Comparison of ENCODE assay signal across 11 mouse cellular contexts in the genomic region with DNA sequence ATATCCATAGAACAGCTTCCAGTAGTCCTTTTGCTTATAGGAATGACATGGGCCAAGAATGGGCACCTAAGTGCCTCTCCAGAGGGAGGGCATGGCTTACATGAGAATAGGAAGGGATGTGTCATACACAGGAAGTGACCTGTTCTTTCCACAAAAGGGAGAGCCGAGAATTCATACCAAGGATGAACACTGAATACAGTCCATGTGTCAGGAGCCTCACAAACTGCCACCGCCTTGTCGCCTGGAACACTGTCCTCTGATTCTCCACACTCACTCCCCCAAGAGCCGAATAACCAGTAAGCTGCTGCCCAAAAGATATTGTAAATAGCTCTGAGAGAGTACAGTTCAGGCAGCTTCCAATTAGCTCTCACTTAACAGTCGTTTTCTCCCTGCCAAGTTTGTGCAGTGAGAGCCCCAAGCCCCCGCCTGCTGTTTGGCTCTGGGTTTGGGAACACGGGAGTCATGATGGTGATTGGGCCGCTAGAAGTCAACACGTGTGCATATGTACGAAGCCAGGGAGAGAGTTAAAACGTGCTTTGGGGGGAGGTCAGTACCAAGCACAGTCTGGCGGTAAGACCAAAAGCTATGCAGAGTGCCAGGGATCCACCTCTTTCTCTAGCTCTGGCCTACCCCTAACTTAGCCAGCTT. TPM values are rescaled to one million over a fixed set of nuclear protein-coding genes. Genes with fewer than 3 reads are reported as not detected.
DNase-seq lines count a peak whose midpoint lies in the region; ATAC-seq and TF ChIP-seq lines count a peak whose summit lies in the region.
"Had no signal": no experiment of that assay in that cellular context is flagged by ENCODE, and none has a peak within 500 bp of the region (broad histone marks: within the 10 kb centered on the region; RNA-seq: fewer than 3 reads in every experiment).

No protein-coding gene starts in this region.

- no peak for TF ChIP-seq CTCF in midbrain, postnatal 0 days (IDR thresholded peaks at IDR 0.05)
- no peak for TF ChIP-seq CTCF in stomach, postnatal 0 days (IDR thresholded peaks at IDR 0.05; ENCODE audit: low read depth)

- no peaks in the 10 kb centered on the region for H3K27me3 ChIP-seq in hindbrain, embryonic 16.5 days (replicated peaks; ENCODE audit: control insufficient read depth, insufficient read depth, low read length)
- H3K27me3 ChIP-seq in hindbrain, embryonic 14.5 days (ENCODE audit: control insufficient read depth, insufficient read depth, low read length): no peaks in the 10 kb centered on the region
- H3K27me3 ChIP-seq in midbrain, postnatal 0 days (ENCODE audit: insufficient read depth, low read length): no peaks in the 10 kb centered on the region
- H3K27me3 ChIP-seq in midbrain, embryonic 11.5 days (ENCODE audit: control insufficient read depth, insufficient read depth, low read length): no peaks in the 10 kb centered on the region
- H3K27me3 ChIP-seq in heart, embryonic 13.5 days (replicated peaks): no peaks in the 10 kb centered on the region
- no peaks in the 10 kb centered on the region for H3K27me3 ChIP-seq in stomach, postnatal 0 days (ENCODE audit: control insufficient read depth, insufficient read depth, low read length)
- H3K27me3 ChIP-seq: neural tube, embryonic 12.5 days had no signal

- peak; percentile 60; the same call in 1 of the 2 replicates for ATAC-seq in hindbrain, embryonic 16.5 days
- ATAC-seq in hindbrain, embryonic 14.5 days (ENCODE audit: low FRiP score): no peak
- 0 out of 2 replicates have a peak, but pooled peaks have one; percentile 4 for ATAC-seq in midbrain, postnatal 0 days (ENCODE audit: low FRiP score)
- no peak for ATAC-seq in midbrain, embryonic 11.5 days (ENCODE audit: low FRiP score)
- ATAC-seq in heart, embryonic 13.5 days (ENCODE audit: extremely low read depth, insufficient number of reproducible peaks, low FRiP score, low TSS enrichment): no peak
- peak; percentile 51; the same call in 1 of the 2 replicates for ATAC-seq in stomach, postnatal 0 days (ENCODE audit: low FRiP score, low TSS enrichment)
- ATAC-seq: inflammation-experienced regulatory T-cells, adult 6 months had no signal

- H3K27ac ChIP-seq in hindbrain, embryonic 16.5 days (ENCODE audit: low read depth, low read length): no peak overlapping the region
- H3K27ac ChIP-seq in hindbrain, embryonic 14.5 days: no peak overlapping the region
- no peak overlapping the region for H3K27ac ChIP-seq in midbrain, postnatal 0 days (ENCODE audit: low read depth, low read length)
- no peak overlapping the region for H3K27ac ChIP-seq in midbrain, embryonic 11.5 days (ENCODE audit: low read depth, low read length)
- 0 out of 2 replicates have a peak overlapping the region, but pooled peaks have one; percentile 20 for H3K27ac ChIP-seq in heart, embryonic 13.5 days (replicated peaks)
- 0 out of 2 replicates have a peak overlapping the region, but pooled peaks have one; percentile 18 for H3K27ac ChIP-seq in stomach, postnatal 0 days (replicated peaks)
- H3K27ac ChIP-seq: limb, embryonic 12.5 days; neural tube, embryonic 12.5 days had no signal

- no peak for DNase-seq in hindbrain, embryonic 14.5 days (ENCODE audit: low spot score)
- DNase-seq in midbrain, postnatal 0 days (ENCODE audit: low spot score): peak; percentile 71
- DNase-seq in midbrain, embryonic 11.5 days (ENCODE audit: low spot score, missing footprints): no peak
- DNase-seq in stomach, postnatal 0 days (ENCODE audit: low spot score): peak; percentile 33
- no peak for DNase-seq in embryo, embryonic 10.5 days (ENCODE audit: low spot score)
- DNase-seq: right cerebral cortex, postnatal 25 days had no signal

- no peak overlapping the region for H3K4me2 ChIP-seq in hindbrain, embryonic 16.5 days (ENCODE audit: low read length)
- H3K4me2 ChIP-seq in hindbrain, embryonic 14.5 days (replicated peaks): no peak overlapping the region
- no peak overlapping the region for H3K4me2 ChIP-seq in midbrain, postnatal 0 days (ENCODE audit: low read depth, low read length, poor library complexity, severe bottlenecking)
- H3K4me2 ChIP-seq in midbrain, embryonic 11.5 days: no peak overlapping the region
- no peak overlapping the region for H3K4me2 ChIP-seq in heart, embryonic 13.5 days
- no peak overlapping the region for H3K4me2 ChIP-seq in stomach, postnatal 0 days (replicated peaks; ENCODE audit: low read depth)
- H3K4me2 ChIP-seq: limb, embryonic 12.5 days; neural tube, embryonic 12.5 days had no signal

- 57% methylated on average over 12 of the region's 12 CpGs for whole genome bisulfite sequencing in hindbrain, embryonic 16.5 days
- 74% methylated on average over 12 of the region's 12 CpGs for WGBS in hindbrain, embryonic 14.5 days
- WGBS in midbrain, postnatal 0 days: 76% methylated on average over 12 of the region's 12 CpGs
- WGBS in midbrain, embryonic 11.5 days: 90% methylated on average over 12 of the region's 12 CpGs
- WGBS in heart, embryonic 13.5 days: 68% methylated on average over 12 of the region's 12 CpGs
- 51% methylated on average over 12 of the region's 12 CpGs for WGBS in stomach, postnatal 0 days

- no peaks in the 10 kb centered on the region for H3K9me3 ChIP-seq in hindbrain, embryonic 16.5 days (ENCODE audit: control insufficient read depth, low read length)
- no peaks in the 10 kb centered on the region for H3K9me3 ChIP-seq in hindbrain, embryonic 14.5 days (ENCODE audit: control insufficient read depth, low read length)
- H3K9me3 ChIP-seq in midbrain, postnatal 0 days (ENCODE audit: low read length): no peaks in the 10 kb centered on the region
- H3K9me3 ChIP-seq in midbrain, embryonic 11.5 days (ENCODE audit: control insufficient read depth, low read length): no peaks in the 10 kb centered on the region
- no peaks in the 10 kb centered on the region for H3K9me3 ChIP-seq in heart, embryonic 13.5 days
- H3K9me3 ChIP-seq in stomach, postnatal 0 days (ENCODE audit: control insufficient read depth, low read length): no peaks in the 10 kb centered on the region
- H3K9me3 ChIP-seq: limb, embryonic 12.5 days; neural tube, embryonic 12.5 days had no signal

- H3K9ac ChIP-seq in hindbrain, embryonic 16.5 days (ENCODE audit: low read depth, low read length): no peak overlapping the region
- H3K9ac ChIP-seq in hindbrain, embryonic 14.5 days: no peak overlapping the region
- H3K9ac ChIP-seq in midbrain, postnatal 0 days (replicated peaks; ENCODE audit: low read length, poor library complexity, severe bottlenecking): no peak overlapping the region
- H3K9ac ChIP-seq in midbrain, embryonic 11.5 days (ENCODE audit: low read length): no peak overlapping the region
- no peak overlapping the region for H3K9ac ChIP-seq in heart, embryonic 13.5 days
- H3K9ac ChIP-seq in stomach, postnatal 0 days (ENCODE audit: low read length): no peak overlapping the region
- H3K9ac ChIP-seq: limb, embryonic 12.5 days; neural tube, embryonic 12.5 days had no signal

- TF ChIP-seq EP300 in stomach, postnatal 0 days (optimal IDR thresholded peaks at IDR 0.05): no peak

- H3K4me3 ChIP-seq in hindbrain, embryonic 16.5 days (ENCODE audit: low read length): no peak overlapping the region
- no peak overlapping the region for H3K4me3 ChIP-seq in hindbrain, embryonic 14.5 days (replicated peaks; ENCODE audit: low read length)
- no peak overlapping the region for H3K4me3 ChIP-seq in midbrain, postnatal 0 days (ENCODE audit: low read depth, low read length)
- H3K4me3 ChIP-seq in midbrain, embryonic 11.5 days (ENCODE audit: low read depth, low read length): no peak overlapping the region
- H3K4me3 ChIP-seq in heart, embryonic 13.5 days: no peak overlapping the region
- no peak overlapping the region for H3K4me3 ChIP-seq in stomach, postnatal 0 days (ENCODE audit: low read depth, low read length)
- H3K4me3 ChIP-seq: limb, embryonic 12.5 days; neural tube, embryonic 12.5 days had no signal

- peaks cover 9% of the 10 kb centered on the region for H3K4me1 ChIP-seq in hindbrain, embryonic 16.5 days (ENCODE audit: control insufficient read depth, insufficient read depth, low read depth, low read length)
- peaks cover 9% of the 10 kb centered on the region for H3K4me1 ChIP-seq in hindbrain, embryonic 14.5 days (replicated peaks; ENCODE audit: control insufficient read depth, insufficient read depth, low read length)
- 0 out of 2 replicates have a peak, but pooled peaks cover 2% of the 10 kb centered on the region for H3K4me1 ChIP-seq in midbrain, postnatal 0 days (ENCODE audit: insufficient read depth, low read length)
- peaks cover 8% of the 10 kb centered on the region for H3K4me1 ChIP-seq in midbrain, embryonic 11.5 days (ENCODE audit: control insufficient read depth, insufficient read depth, low read length)
- peaks cover 41% of the 10 kb centered on the region for H3K4me1 ChIP-seq in heart, embryonic 13.5 days
- 0 out of 2 replicates have a peak, but pooled peaks cover 3% of the 10 kb centered on the region for H3K4me1 ChIP-seq in stomach, postnatal 0 days (replicated peaks; ENCODE audit: control insufficient read depth, insufficient read depth)

- no peaks in the 10 kb centered on the region for H3K36me3 ChIP-seq in hindbrain, embryonic 16.5 days (ENCODE audit: control insufficient read depth, insufficient read depth, low read length)
- H3K36me3 ChIP-seq in hindbrain, embryonic 14.5 days (replicated peaks; ENCODE audit: control insufficient read depth, insufficient read depth): peaks cover 10% of the 10 kb centered on the region; the same call in 1 of the 2 replicates
- no peaks in the 10 kb centered on the region for H3K36me3 ChIP-seq in midbrain, postnatal 0 days (ENCODE audit: insufficient read depth, low read length)
- no peaks in the 10 kb centered on the region for H3K36me3 ChIP-seq in midbrain, embryonic 11.5 days (ENCODE audit: control insufficient read depth, insufficient read depth, low read length)
- peaks cover 29% of the 10 kb centered on the region for H3K36me3 ChIP-seq in heart, embryonic 13.5 days
- no peaks in the 10 kb centered on the region for H3K36me3 ChIP-seq in stomach, postnatal 0 days (ENCODE audit: control insufficient read depth, insufficient read depth, low read length)
- H3K36me3 ChIP-seq: neural tube, embryonic 12.5 days had no signal

RNA-seq across cellular contexts. Expression of gene Pbx1, which starts 57.0 kb away (rescaled TPM):
- 36.0 and 38.9 TPM in 2 replicates for polyA plus RNA-seq in hindbrain, embryonic 16.5 days (2015; fragmentation: Nextera tagmentation; extraction: Ambion mirVana)
- 46.3 and 48.6 TPM in 2 replicates for polyA plus RNA-seq in hindbrain, embryonic 14.5 days (2014; fragmentation: Nextera tagmentation; extraction: Ambion mirVana)
- 83.4 and 104 TPM in 2 replicates for total RNA-seq in midbrain, postnatal 0 days (2014; rRNA removed)
- polyA plus RNA-seq in midbrain, postnatal 0 days (2015; fragmentation: Nextera tagmentation; extraction: Ambion mirVana): 50.6 and 57.6 TPM in 2 replicates
- 49.3 and 57.3 TPM in 2 replicates for polyA plus RNA-seq in midbrain, embryonic 11.5 days (2014; fragmentation: Nextera tagmentation; extraction: Ambion mirVana)
- 23.2 and 23.7 TPM in 2 replicates for polyA plus RNA-seq in heart, embryonic 13.5 days (2015; fragmentation: Nextera tagmentation; extraction: Ambion mirVana)
- polyA plus RNA-seq in stomach, postnatal 0 days (2015; fragmentation: Nextera tagmentation; extraction: Ambion mirVana): 23.1 and 23.2 TPM in 2 replicates

Comparison
In these comparisons a context has a peak if more than half of its experiments do, and no peak if none do; other contexts are left out.
1. ATAC-seq: peak in hindbrain, embryonic 16.5 days (single experiment), midbrain, postnatal 0 days (single experiment) and stomach, postnatal 0 days (single experiment); none in hindbrain, embryonic 14.5 days (single experiment), midbrain, embryonic 11.5 days (single experiment) and heart, embryonic 13.5 days (single experiment).
2. DNase-seq: peak in midbrain, postnatal 0 days (single experiment) and stomach, postnatal 0 days (single experiment); none in hindbrain, embryonic 14.5 days (single experiment), midbrain, embryonic 11.5 days (single experiment) and embryo, embryonic 10.5 days (single experiment).
3. H3K27ac ChIP-seq: peak in heart, embryonic 13.5 days (single experiment) and stomach, postnatal 0 days (single experiment); none in hindbrain, embryonic 16.5 days (single experiment), hindbrain, embryonic 14.5 days (single experiment), midbrain, postnatal 0 days (single experiment) and midbrain, embryonic 11.5 days (single experiment).